Mouse (Mus musculus) kidney, embryonic 16.5 days (tissue): Measurements from ENCODE around the gene Pfkm. TPM values are rescaled to one million over a fixed set of nuclear protein-coding genes. Genes with fewer than 3 reads are reported as not detected.

Experiments
- ATAC-seq: fragments of 200-750 bp; cut with Nextera tagmentation; 2 replicates; pipeline ENCODE4 v1.8.0; 2017; ENCODE audit warnings: moderate TSS enrichment; ENCODE audit not compliant: low FRiP score, low TSS enrichment
- H3K27ac ChIP-seq: fragments of 300-500 bp; sonication (generic); 2 replicates; pipeline ENCODE4 v1.5.1; 2014; ENCODE audit warnings: low read length
- H3K27me3 ChIP-seq: fragments of 300-500 bp; sonication (generic); 2 replicates; pipeline ENCODE4 v1.6.1; 2014; ENCODE audit warnings: low read length, control low read depth, mixed read lengths; ENCODE audit not compliant: insufficient read depth
- H3K36me3 ChIP-seq: fragments of 300-500 bp; sonication (generic); 2 replicates; pipeline ENCODE4 v1.6.1; 2014; ENCODE audit warnings: low read length, control low read depth, mixed read lengths; ENCODE audit not compliant: insufficient read depth
- H3K4me1 ChIP-seq: fragments of 300-500 bp; sonication (generic); 2 replicates; pipeline ENCODE4 v1.6.1; 2014; ENCODE audit warnings: low read length, control low read depth, mixed read lengths; ENCODE audit not compliant: insufficient read depth
- H3K4me2 ChIP-seq: fragments of 300-500 bp; sonication (generic); replicated peaks from 2 replicates; pipeline ENCODE4 v1.6.1; 2014; ENCODE audit warnings: low read depth, low read length
- H3K4me3 ChIP-seq: fragments of 300-500 bp; sonication (generic); 2 replicates; pipeline ENCODE4 v1.5.1; 2014; ENCODE audit warnings: mild to moderate bottlenecking, low read length
- H3K9ac ChIP-seq: fragments of 300-500 bp; sonication (generic); replicated peaks from 2 replicates; pipeline ENCODE4 v1.6.1; 2014; ENCODE audit warnings: low read length
- H3K9me3 ChIP-seq: fragments of 300-500 bp; sonication (generic); 2 replicates; pipeline ENCODE4 v1.6.1; 2016; ENCODE audit warnings: low read length, control low read depth
- WGBS: fragments of 180-500 bp; shearing (Covaris S2); extraction: QIAGEN DNeasy Blood & Tissue Kit; methylation state at CpG from one replicate; pipeline ENCODE4 v1.1.7; 2014; 5-methylcytosine and 5-hydroxymethylcytosine counted together
- polyA plus RNA-seq: library from polyadenylated mRNA; unstranded; fragments of >200 nt; fragmentation: Nextera tagmentation; extraction: Ambion mirVana; gene quantifications from 2 replicates; pipeline ENCODE4 v1.2.1, GENCODE M21; 2015

The Pfkm gene
- polyA plus RNA-seq, 1 experiment from 2014 or later: 45.7 TPM

DNA sequence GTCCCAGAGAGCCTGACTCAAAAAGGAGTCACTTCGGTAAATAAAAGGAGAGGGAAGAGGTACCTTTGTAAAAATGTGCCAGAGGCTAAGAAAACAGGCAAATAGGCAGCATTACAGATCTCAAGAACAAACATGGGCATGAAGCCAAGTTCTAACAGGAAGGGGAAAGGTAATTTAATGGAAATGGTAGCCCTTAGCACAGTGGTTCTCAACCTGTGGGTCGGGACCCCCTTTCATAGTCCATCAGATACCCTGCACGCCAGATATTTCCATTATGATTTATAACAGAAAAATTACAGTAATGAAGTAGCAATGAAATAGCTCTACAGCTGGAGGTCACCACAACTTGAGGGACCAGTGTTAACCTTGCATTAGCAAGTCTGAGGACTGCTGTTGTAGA lies 84.9 kb downstream of the Pfkm start:
- H3K27me3 ChIP-seq: peaks cover 5% of the 10 kb centered on the region; the same call in 1 of the 2 replicates

DNA sequence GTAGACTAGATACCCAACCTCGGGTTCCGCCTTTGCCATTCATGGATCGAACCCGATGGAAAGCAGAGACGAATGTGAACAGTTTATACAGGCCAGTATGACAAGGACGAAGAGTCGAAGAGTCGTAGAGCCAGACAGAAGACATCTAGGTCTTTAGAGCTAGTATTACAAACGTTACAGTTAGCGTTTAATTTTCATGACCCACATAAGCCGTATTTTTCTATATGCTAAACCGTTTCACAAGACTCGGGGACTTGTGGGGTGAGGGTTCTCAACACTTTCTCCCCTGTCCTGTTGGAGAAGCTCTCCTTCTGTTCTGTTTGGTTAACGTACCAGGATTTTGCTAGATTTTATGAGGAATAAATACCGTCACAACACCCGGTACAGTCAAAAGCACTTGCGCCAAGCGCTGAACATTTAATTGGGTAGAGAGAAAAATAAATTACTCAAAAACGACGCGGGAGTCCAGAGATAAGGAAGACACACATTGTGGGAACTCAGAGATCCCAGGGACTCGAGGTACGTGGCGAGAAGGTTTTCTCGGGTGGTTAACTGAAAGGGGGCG lies 88.3 kb downstream of the Pfkm start:
- Histone ChIP-seq H3K36me3 (no peaks in the 10 kb centered on the region), H3K4me1 (peaks cover 18% of the 10 kb centered on the region), H3K4me3 (peak overlapping the region; percentile 58), H3K27me3 (peaks cover 5% of the 10 kb centered on the region; the same call in 1 of the 2 replicates), H3K4me2 (peak overlapping the region; percentile 81), H3K9me3 (no peaks in the 10 kb centered on the region), H3K27ac (peak overlapping the region; percentile 75), H3K9ac (peak overlapping the region; percentile 54)
- WGBS: 4% methylated on average over 26 of the region's 26 CpGs
- ATAC-seq: no peak

More for the DNA sequence above, 84.9 kb downstream of the Pfkm start:
- no peaks in the 10 kb centered on the region for H3K9me3 ChIP-seq
- H3K4me3 ChIP-seq: no peak overlapping the region
- ATAC-seq: no peak
- no peak overlapping the region for H3K4me2 ChIP-seq
- H3K9ac ChIP-seq: no peak overlapping the region
- no peaks in the 10 kb centered on the region for H3K36me3 ChIP-seq
- no peak overlapping the region for H3K27ac ChIP-seq
- peaks cover 16% of the 10 kb centered on the region for H3K4me1 ChIP-seq
- WGBS: 58% methylated on average over 3 of the region's 3 CpGs

DNA sequence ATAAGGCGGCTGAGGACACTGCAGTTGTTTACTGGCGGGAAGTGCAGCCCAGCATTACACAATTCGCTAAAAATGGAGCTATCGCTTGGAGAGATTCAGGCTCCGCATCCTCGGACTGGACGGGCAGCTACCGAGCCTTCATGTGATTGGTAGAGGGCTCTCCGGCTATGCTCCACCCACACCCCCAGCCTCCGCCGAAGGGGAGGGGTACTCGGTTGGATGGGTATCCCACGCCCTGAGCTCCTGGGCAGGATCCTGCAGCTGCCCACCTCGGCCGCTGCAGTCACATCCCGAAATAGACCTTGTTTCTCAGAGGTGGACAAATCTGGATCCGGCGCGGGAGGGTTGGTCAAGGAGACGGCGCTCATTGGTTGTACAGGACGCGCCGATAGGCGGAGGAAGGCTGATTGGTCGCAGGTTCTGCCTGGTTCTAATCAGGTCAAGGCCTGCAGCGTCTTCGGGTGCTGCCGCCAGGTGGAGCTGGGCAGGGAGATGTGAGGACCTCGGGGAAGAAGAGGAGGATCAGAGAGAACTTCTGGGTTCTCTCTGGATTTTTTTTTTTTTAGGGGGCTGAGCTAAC lies 88.8 kb downstream of the Pfkm start:
- Histone ChIP-seq H3K9me3 (no peaks in the 10 kb centered on the region), H3K4me2 (peak overlapping the region; percentile 81), H3K27me3 (peaks cover 5% of the 10 kb centered on the region; the same call in 1 of the 2 replicates), H3K9ac (peak overlapping the region; percentile 54), H3K4me1 (peaks cover 18% of the 10 kb centered on the region), H3K36me3 (no peaks in the 10 kb centered on the region), H3K4me3 (peak overlapping the region; percentile 58), H3K27ac (peak overlapping the region; percentile 75)
- WGBS: under 1% methylated on average over 30 of the region's 30 CpGs
- ATAC-seq: peak; percentile 98

Other genes starting within 250 kb of the Pfkm start
- 37.3 and 40.0 TPM in 2 replicates for gene Hdac7, start 248.1 kb upstream of the Pfkm start, polyA plus RNA-seq
- gene Vdr, start 182.0 kb upstream of the Pfkm start, polyA plus RNA-seq: 9.6 and 10.5 TPM in 2 replicates
- 56.0 and 61.3 TPM in 2 replicates for gene Tmem106c, start 128.4 kb upstream of the Pfkm start, polyA plus RNA-seq
- 19.0 and 19.5 TPM in 2 replicates for gene Col2a1, start 87.9 kb upstream of the Pfkm start, polyA plus RNA-seq
- gene Senp1, start 1.2 kb downstream of the Pfkm start, polyA plus RNA-seq: 29.9 and 31.3 TPM in 2 replicates
- 59.6 and 60.2 TPM in 2 replicates for gene Asb8, start 73.0 kb downstream of the Pfkm start, polyA plus RNA-seq
- gene Ccdc184, start 74.6 kb downstream of the Pfkm start, polyA plus RNA-seq: 1.8 and 2.1 TPM in 2 replicates
- not detected in 2 replicates for gene Olfr288, start 103.0 kb downstream of the Pfkm start, polyA plus RNA-seq
- gene Gm44579, start 128.4 kb downstream of the Pfkm start, polyA plus RNA-seq: not detected in 2 replicates
- gene Olfr287, start 128.5 kb downstream of the Pfkm start, polyA plus RNA-seq: not detected in 2 replicates
- gene Olfr286, start 141.9 kb downstream of the Pfkm start, polyA plus RNA-seq: not detected in 2 replicates
- not detected in 2 replicates for gene H1fnt, start 164.7 kb downstream of the Pfkm start, polyA plus RNA-seq
- 2.2 and 2.3 TPM in 2 replicates for gene Zfp641, start 203.6 kb downstream of the Pfkm start, polyA plus RNA-seq
- gene Olfr285, start 224.8 kb downstream of the Pfkm start, polyA plus RNA-seq: not detected in 2 replicates
- gene Olfr284, start 248.4 kb downstream of the Pfkm start, polyA plus RNA-seq: not detected in 2 replicates